Mouse (Mus musculus): Measurements from ENCODE around the gene Myt1l. TPM values are rescaled to one million over a fixed set of nuclear protein-coding genes. Genes with fewer than 3 reads are reported as not detected.

The Myt1l gene
- polyA plus RNA-seq, 1 experiment from 2014 or later, result 2.8 TPM

DNA sequence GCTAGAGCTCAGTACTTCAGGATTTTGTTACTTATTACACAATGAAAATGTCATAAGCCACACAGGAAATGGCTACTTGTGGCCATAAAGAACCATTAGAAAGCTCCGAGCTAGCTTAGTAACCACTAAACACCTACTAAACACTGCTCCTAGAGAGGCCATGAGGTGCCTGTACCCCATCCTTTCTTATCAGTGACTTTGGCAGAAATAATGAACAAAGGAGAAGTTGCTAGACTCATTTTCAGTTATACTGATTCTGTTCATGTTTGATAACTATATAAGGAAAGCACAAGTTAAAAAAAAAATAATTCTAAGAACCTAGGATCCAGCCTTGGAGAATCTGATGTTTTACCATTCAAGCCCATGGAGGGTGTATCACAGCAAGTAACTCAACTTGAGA, 278.2 kb downstream of the Myt1l start:
- no peak overlapping the region for H3K4me2 ChIP-seq (replicated peaks)
- no peaks in the 10 kb centered on the region for H3K36me3 ChIP-seq
- no peaks in the 10 kb centered on the region for H3K9me3 ChIP-seq
- no peaks in the 10 kb centered on the region for H3K4me1 ChIP-seq (replicated peaks)
- H3K4me3 ChIP-seq (replicated peaks), result no peak overlapping the region
- H3K27me3 ChIP-seq (replicated peaks), result no peaks in the 10 kb centered on the region
- WGBS, result 51% methylated on average over 1 of the region's 1 CpGs
- H3K9ac ChIP-seq, result no peak overlapping the region
- ATAC-seq, result no peak
- H3K27ac ChIP-seq, result no peak overlapping the region

- ATAC-seq, result no peak
- no peaks in the 10 kb centered on the region for H3K9me3 ChIP-seq
- H3K4me2 ChIP-seq (replicated peaks), result no peak overlapping the region
- no peak overlapping the region for H3K4me3 ChIP-seq (replicated peaks)
- H3K9ac ChIP-seq, result no peak overlapping the region
- no peaks in the 10 kb centered on the region for H3K27me3 ChIP-seq (replicated peaks)
- no peak overlapping the region for H3K27ac ChIP-seq
- no peaks in the 10 kb centered on the region for H3K36me3 ChIP-seq
- H3K4me1 ChIP-seq (replicated peaks), result no peaks in the 10 kb centered on the region
- WGBS, result 57% methylated on average over 12 of the region's 12 CpGs
Measured at GRCm38 (mm10) chr12:29809569-29810185, 281.5 kb downstream of the Myt1l start.

DNA sequence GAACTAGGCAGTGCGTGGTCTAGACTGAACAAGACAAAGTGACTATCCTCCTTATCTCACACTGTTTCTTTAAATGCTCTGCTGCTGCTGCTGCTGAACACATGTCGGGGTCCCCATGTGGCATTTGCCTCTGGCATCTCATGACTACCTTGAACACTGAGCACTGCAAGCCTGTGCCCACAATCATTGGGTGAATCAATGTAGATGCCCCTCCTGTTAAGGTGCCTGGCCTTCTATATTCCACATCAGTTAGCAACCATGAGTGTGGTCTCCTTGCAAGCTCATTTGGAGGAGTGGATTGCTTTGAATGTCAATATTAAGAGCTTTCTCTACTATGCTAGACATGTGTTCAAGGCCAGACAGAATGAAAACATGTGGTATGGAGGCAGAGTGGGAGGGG, 287.3 kb downstream of the Myt1l start:
- H3K4me2 ChIP-seq (replicated peaks), result no peak overlapping the region
- 50% methylated on average over 2 of the region's 2 CpGs for WGBS
- H3K27me3 ChIP-seq (replicated peaks), result no peaks in the 10 kb centered on the region

GRCm38 (mm10) chr12:29816130-29816529, 287.9 kb downstream of the Myt1l start:
- ATAC-seq, result no peak
- WGBS, result 90% methylated on average over 2 of the region's 2 CpGs
- H3K4me3 ChIP-seq (replicated peaks), result no peak overlapping the region
- no peak overlapping the region for H3K9ac ChIP-seq
- H3K27ac ChIP-seq, result no peak overlapping the region
- H3K4me1 ChIP-seq (replicated peaks), result 0 out of 2 replicates have a peak, but pooled peaks cover 3% of the 10 kb centered on the region
- no peaks in the 10 kb centered on the region for H3K9me3 ChIP-seq
- no peaks in the 10 kb centered on the region for H3K27me3 ChIP-seq (replicated peaks)
- no peak overlapping the region for H3K4me2 ChIP-seq (replicated peaks)
- no peaks in the 10 kb centered on the region for H3K36me3 ChIP-seq

More for the DNA sequence above, 287.3 kb downstream of the Myt1l start:
- H3K9me3 ChIP-seq, result no peaks in the 10 kb centered on the region
- H3K36me3 ChIP-seq, result no peaks in the 10 kb centered on the region
- H3K4me1 ChIP-seq (replicated peaks), result 0 out of 2 replicates have a peak, but pooled peaks cover 3% of the 10 kb centered on the region
- no peak overlapping the region for H3K4me3 ChIP-seq (replicated peaks)
- no peak for ATAC-seq
- no peak overlapping the region for H3K9ac ChIP-seq
- no peak overlapping the region for H3K27ac ChIP-seq

- H3K9me3 ChIP-seq, result no peaks in the 10 kb centered on the region
- no peak for ATAC-seq
- H3K9ac ChIP-seq, result no peak overlapping the region
- H3K36me3 ChIP-seq, result no peaks in the 10 kb centered on the region
- no peaks in the 10 kb centered on the region for H3K27me3 ChIP-seq (replicated peaks)
- H3K4me3 ChIP-seq (replicated peaks), result no peak overlapping the region
- H3K27ac ChIP-seq, result no peak overlapping the region
- H3K4me1 ChIP-seq (replicated peaks), result 0 out of 2 replicates have a peak, but pooled peaks cover 3% of the 10 kb centered on the region
- WGBS, result 45% methylated on average over 6 of the region's 6 CpGs
- no peak overlapping the region for H3K4me2 ChIP-seq (replicated peaks)
Measured at GRCm38 (mm10) chr12:29816761-29817160, 288.6 kb downstream of the Myt1l start.

DNA sequence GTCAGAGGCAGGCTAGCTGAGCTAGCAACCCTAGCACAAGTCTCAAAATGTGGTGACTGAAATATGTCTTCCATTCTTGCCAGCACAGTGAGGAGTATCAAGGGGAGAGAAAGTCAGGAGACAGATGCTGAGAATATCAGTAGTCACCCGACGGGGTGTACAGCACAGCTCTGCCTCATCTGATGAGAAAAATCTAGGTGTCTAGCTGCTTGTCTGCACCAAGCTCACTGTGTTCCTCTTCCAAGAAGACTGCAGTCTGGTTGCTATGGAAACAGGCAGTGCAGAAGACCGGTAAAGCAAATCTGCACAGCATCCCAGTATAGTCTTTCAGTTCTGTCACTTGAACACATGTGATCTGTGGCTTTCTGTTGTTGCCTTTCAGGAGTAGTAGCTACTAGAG, 294.0 kb downstream of the Myt1l start:
- no peak overlapping the region for H3K4me3 ChIP-seq (replicated peaks)
- no peak for ATAC-seq
- H3K36me3 ChIP-seq, result no peaks in the 10 kb centered on the region
- H3K4me1 ChIP-seq (replicated peaks), result no peaks in the 10 kb centered on the region
- H3K9me3 ChIP-seq, result no peaks in the 10 kb centered on the region
- no peak overlapping the region for H3K9ac ChIP-seq
- no peak overlapping the region for H3K27ac ChIP-seq
- H3K4me2 ChIP-seq (replicated peaks), result no peak overlapping the region
- H3K27me3 ChIP-seq (replicated peaks), result no peaks in the 10 kb centered on the region
- WGBS, result 57% methylated on average over 3 of the region's 3 CpGs

- WGBS, result 84% methylated on average over 10 of the region's 10 CpGs
- Histone ChIP-seq H3K27me3 (replicated peaks) (no peaks in the 10 kb centered on the region), H3K4me2 (replicated peaks) (no peak overlapping the region), H3K27ac (no peak overlapping the region), H3K36me3 (no peaks in the 10 kb centered on the region), H3K4me1 (replicated peaks) (no peaks in the 10 kb centered on the region), H3K9me3 (no peaks in the 10 kb centered on the region), H3K9ac (no peak overlapping the region), H3K4me3 (replicated peaks) (no peak overlapping the region)
- no peak for ATAC-seq
Measured at GRCm38 (mm10) chr12:29823766-29824417, 295.7 kb downstream of the Myt1l start.

DNA sequence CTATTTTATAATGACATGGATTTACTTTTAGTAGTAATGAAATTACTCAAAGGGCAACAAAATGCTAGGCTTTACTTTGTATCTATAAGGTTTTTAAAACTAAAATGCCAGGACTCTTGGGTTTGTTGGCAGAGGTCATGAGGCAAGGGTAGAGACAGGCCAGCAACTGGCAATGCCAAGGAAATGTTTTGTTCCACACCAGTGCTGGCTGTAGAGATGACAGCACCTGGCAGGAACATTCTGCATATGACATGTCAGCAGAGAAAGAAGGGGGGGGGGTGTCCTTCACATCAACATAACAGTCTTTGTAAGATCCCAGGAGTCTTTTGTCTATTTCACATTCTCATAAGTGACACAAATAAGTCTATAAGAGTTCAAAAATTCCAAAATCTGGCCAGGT, 302.4 kb downstream of the Myt1l start:
- Histone ChIP-seq H3K36me3 (no peaks in the 10 kb centered on the region), H3K4me3 (replicated peaks) (no peak overlapping the region), H3K4me2 (replicated peaks) (no peak overlapping the region), H3K4me1 (replicated peaks) (no peaks in the 10 kb centered on the region), H3K9ac (no peak overlapping the region), H3K9me3 (no peaks in the 10 kb centered on the region), H3K27ac (no peak overlapping the region), H3K27me3 (replicated peaks) (no peaks in the 10 kb centered on the region)
- no peak for ATAC-seq

- ATAC-seq, result no peak
- WGBS, result 69% methylated on average over 11 of the region's 11 CpGs
- H3K36me3 ChIP-seq, result no peaks in the 10 kb centered on the region
Measured at GRCm38 (mm10) chr12:29831356-29831755, 303.2 kb downstream of the Myt1l start.

DNA sequence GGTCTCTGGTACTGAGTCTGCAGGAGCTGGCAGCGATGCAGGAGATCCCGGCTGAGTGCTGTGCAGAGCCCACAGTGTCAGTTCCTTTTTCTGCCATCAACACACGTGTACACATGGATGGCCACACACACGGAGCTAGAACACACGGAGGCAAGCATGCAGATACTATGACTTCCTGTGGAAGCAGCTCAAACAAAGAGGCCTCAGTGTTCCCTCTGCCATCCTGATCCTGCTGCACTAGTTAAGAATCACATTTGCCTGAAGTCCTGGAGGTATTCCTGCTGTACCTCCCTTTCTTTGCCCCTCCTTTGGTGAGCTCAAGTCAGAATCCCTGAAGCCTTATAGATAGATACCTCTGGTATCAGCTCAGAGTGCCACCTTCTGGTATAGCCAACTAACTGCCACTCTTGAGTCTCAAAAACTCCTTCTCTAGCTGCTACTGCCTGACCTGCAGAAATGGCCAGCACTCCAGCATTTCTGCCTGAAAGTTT, 309.2 kb downstream of the Myt1l start:
- H3K27me3 ChIP-seq (replicated peaks), result no peaks in the 10 kb centered on the region
- no peaks in the 10 kb centered on the region for H3K9me3 ChIP-seq
- no peak for ATAC-seq
- no peaks in the 10 kb centered on the region for H3K4me1 ChIP-seq (replicated peaks)
- no peak overlapping the region for H3K9ac ChIP-seq
- H3K4me3 ChIP-seq (replicated peaks), result no peak overlapping the region
- no peaks in the 10 kb centered on the region for H3K36me3 ChIP-seq
- WGBS, result 65% methylated on average over 5 of the region's 5 CpGs
- H3K4me2 ChIP-seq (replicated peaks), result no peak overlapping the region
- no peak overlapping the region for H3K27ac ChIP-seq

More at GRCm38 (mm10) chr12:29831356-29831755, 303.2 kb downstream of the Myt1l start:
- no peak overlapping the region for H3K27ac ChIP-seq
- no peaks in the 10 kb centered on the region for H3K27me3 ChIP-seq (replicated peaks)
- no peak overlapping the region for H3K4me2 ChIP-seq (replicated peaks)
- no peaks in the 10 kb centered on the region for H3K4me1 ChIP-seq (replicated peaks)
- no peak overlapping the region for H3K9ac ChIP-seq
- H3K9me3 ChIP-seq, result no peaks in the 10 kb centered on the region
- no peak overlapping the region for H3K4me3 ChIP-seq (replicated peaks)

- ATAC-seq, result no peak
- Histone ChIP-seq H3K27ac (no peak overlapping the region), H3K4me1 (replicated peaks) (no peaks in the 10 kb centered on the region), H3K9ac (no peak overlapping the region), H3K4me3 (replicated peaks) (no peak overlapping the region), H3K4me2 (replicated peaks) (no peak overlapping the region), H3K36me3 (no peaks in the 10 kb centered on the region), H3K27me3 (replicated peaks) (no peaks in the 10 kb centered on the region), H3K9me3 (no peaks in the 10 kb centered on the region)
- 85% methylated on average over 7 of the region's 7 CpGs for WGBS
Measured at GRCm38 (mm10) chr12:29838421-29838820, 310.2 kb downstream of the Myt1l start.

- no peak overlapping the region for H3K9ac ChIP-seq
- no peak overlapping the region for H3K4me3 ChIP-seq (replicated peaks)
- no peaks in the 10 kb centered on the region for H3K36me3 ChIP-seq
- no peaks in the 10 kb centered on the region for H3K27me3 ChIP-seq (replicated peaks)
- no peaks in the 10 kb centered on the region for H3K9me3 ChIP-seq
- 65% methylated on average over 3 of the region's 3 CpGs for WGBS
- no peak overlapping the region for H3K27ac ChIP-seq
- H3K4me2 ChIP-seq (replicated peaks), result no peak overlapping the region
- no peak for ATAC-seq
- H3K4me1 ChIP-seq (replicated peaks), result no peaks in the 10 kb centered on the region
Measured at GRCm38 (mm10) chr12:29849936-29850335, 321.8 kb downstream of the Myt1l start.

DNA sequence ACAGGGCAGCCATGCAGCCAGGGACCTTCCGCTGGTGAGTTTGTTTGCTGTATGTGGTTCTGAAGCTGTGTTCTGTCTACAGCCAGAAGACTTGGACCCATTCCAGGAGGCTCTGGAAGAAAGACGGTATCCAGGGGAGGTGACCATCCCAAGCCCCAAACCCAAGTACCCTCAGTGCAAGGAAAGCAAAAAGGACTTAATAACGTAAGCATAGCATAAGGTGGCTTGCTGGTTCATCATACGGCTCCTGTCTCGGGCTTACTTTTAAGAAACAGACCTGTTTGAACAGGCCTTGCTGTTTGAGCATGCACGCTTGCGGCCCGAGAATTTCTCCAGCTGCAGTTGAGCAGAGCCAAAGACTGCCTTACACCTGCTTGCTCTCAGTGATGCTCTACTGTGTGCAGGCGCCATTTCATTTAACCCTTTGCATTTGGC, 326.0 kb downstream of the Myt1l start:
- H3K9ac ChIP-seq, result no peak overlapping the region
- H3K4me1 ChIP-seq (replicated peaks), result no peaks in the 10 kb centered on the region
- no peak overlapping the region for H3K4me2 ChIP-seq (replicated peaks)
- H3K27me3 ChIP-seq (replicated peaks), result no peaks in the 10 kb centered on the region
- ATAC-seq, result no peak
- H3K9me3 ChIP-seq, result no peaks in the 10 kb centered on the region
- WGBS, result 72% methylated on average over 9 of the region's 9 CpGs
- no peaks in the 10 kb centered on the region for H3K36me3 ChIP-seq
- H3K27ac ChIP-seq, result no peak overlapping the region
- H3K4me3 ChIP-seq (replicated peaks), result no peak overlapping the region

Data from intestine, embryonic 15.5 days (tissue).